Mouse (Mus musculus) spleen, adult 2 months (tissue): ENCODE results near the gene Rab1b.

Experiments used
- CTCF ChIP-seq: fragments of 200-500 bp; IDR thresholded peaks from 2 replicates; pipeline ENCODE4 v1.5.1; 2011; ENCODE audit warnings: mild to moderate bottlenecking, inconsistent platforms; ENCODE audit not compliant: insufficient read depth, insufficient read length, insufficient replicate concordance; ENCODE audit errors: extremely low read depth
- POLR2A ChIP-seq: fragments of 200-500 bp; IDR thresholded peaks from 2 replicates; pipeline ENCODE4 v1.6.1; 2011; ENCODE audit warnings: low read depth, low read length, inconsistent platforms

DNA sequence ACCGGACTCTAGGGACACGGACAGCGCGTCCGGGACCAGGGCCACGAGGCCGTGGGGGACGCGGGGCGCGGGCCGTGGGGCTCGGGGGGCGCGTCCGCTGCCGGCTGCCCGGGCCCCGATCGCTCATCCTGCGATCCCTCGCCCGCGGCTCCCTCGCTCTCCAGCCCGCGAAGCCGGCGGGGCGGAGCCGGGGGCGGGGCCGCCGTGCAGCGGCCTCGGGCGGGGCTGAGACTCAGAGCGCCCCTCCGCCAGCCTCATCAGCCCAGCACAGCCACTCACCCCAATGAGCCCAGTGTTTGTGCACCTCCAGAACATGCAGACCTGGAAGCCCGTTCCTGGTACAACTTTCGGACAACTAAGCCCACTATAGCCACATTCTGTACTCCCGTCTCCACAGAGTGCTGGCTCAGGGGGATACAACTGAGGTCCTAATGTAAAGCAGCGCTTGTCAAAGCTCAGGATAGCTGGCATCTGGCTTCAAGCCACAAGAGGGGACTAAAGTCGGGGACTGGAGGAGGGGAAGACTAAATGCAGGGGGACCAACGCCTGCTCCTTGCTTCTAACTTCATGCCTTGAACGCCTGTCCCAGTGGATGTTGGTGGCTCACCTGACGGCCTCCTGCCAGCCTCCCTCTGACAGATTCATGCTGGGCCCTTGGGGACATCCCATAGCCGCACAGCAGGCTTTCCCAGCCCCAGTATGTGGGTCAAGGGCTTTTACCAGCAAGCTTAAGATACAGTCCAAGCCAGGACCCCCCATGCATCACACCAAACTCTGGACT lies 8.3 kb downstream of the Rab1b start, which contains the start of gene Cnih2:
- TF ChIP-seq CTCF = no peak
- TF ChIP-seq POLR2A = no peak
